Mouse (Mus musculus) E14TG2a.4 (cell line): ENCODE measurements around the gene Mettl2.

Experiments
- CTCF ChIP-seq: conservative IDR thresholded peaks from 2 replicates; pipeline ENCODE4 v1.5.1; 2014; ENCODE audit warnings: low read length
- NANOG ChIP-seq: IDR thresholded peaks from 2 replicates; pipeline ENCODE4 v1.6.1; 2014; ENCODE audit warnings: borderline replicate concordance, low read length, mixed read lengths
- POU5F1 ChIP-seq: IDR thresholded peaks from 2 replicates; pipeline ENCODE4 v1.6.1; 2014; ENCODE audit warnings: low read length, borderline replicate concordance

- no peak for TF ChIP-seq CTCF
- no peak for TF ChIP-seq POU5F1
- no peak for TF ChIP-seq NANOG
Measured at GRCm38 (mm10) chr11:105146593-105146992, 20.4 kb downstream of the Mettl2 start, which contains the start of gene Gm10842.
